Mouse (Mus musculus): ENCODE results near the gene Adamts2. TPM values are rescaled to one million over a fixed set of nuclear protein-coding genes. Genes with fewer than 3 reads are reported as not detected.

The Adamts2 gene
- total and polyA plus RNA-seq, 2 experiments: 1.4 to 2.3 TPM

GRCm38 (mm10) chr11:50744971-50745370 lies 143.1 kb downstream of the Adamts2 start:
- DNase-seq (ENCODE audit: extremely low read depth, low read depth, low spot score): no peak
- WGBS: 72% methylated on average over 6 of the region's 6 CpGs
- no peak overlapping the region for H3K27ac ChIP-seq (replicated peaks; ENCODE audit: insufficient read depth, low read depth, low read length)
- no peak overlapping the region for H3K9ac ChIP-seq (ENCODE audit: low read depth, low read length)
- H3K4me3 ChIP-seq (ENCODE audit: insufficient read depth, low read depth, low read length): no peak overlapping the region
- H3K27me3 ChIP-seq (ENCODE audit: control insufficient read depth, insufficient read depth, low read length): no peaks in the 10 kb centered on the region
- no peaks in the 10 kb centered on the region for H3K36me3 ChIP-seq (ENCODE audit: control insufficient read depth, insufficient read depth, low read length)
- no peaks in the 10 kb centered on the region for H3K79me2 ChIP-seq (ENCODE audit: control insufficient read depth, insufficient read depth, low read length)
- TF ChIP-seq POLR2A (IDR thresholded peaks at IDR 0.05; ENCODE audit: extremely low read depth, insufficient read depth, low read length): no peak
- TF ChIP-seq CTCF (IDR thresholded peaks at IDR 0.05; ENCODE audit: low read depth, low read length): no peak
- no peaks in the 10 kb centered on the region for H3K4me1 ChIP-seq (ENCODE audit: control insufficient read depth, insufficient read depth, low read length)

- no peak for TF ChIP-seq POLR2A (IDR thresholded peaks at IDR 0.05; ENCODE audit: extremely low read depth, insufficient read depth, low read length)
- TF ChIP-seq CTCF (IDR thresholded peaks at IDR 0.05; ENCODE audit: low read depth, low read length): no peak
- H3K27ac ChIP-seq (replicated peaks; ENCODE audit: insufficient read depth, low read depth, low read length): no peak overlapping the region
- H3K4me3 ChIP-seq (ENCODE audit: insufficient read depth, low read depth, low read length): no peak overlapping the region
- DNase-seq (ENCODE audit: extremely low read depth, low read depth, low spot score): no peak
- H3K9ac ChIP-seq (ENCODE audit: low read depth, low read length): no peak overlapping the region
- no peaks in the 10 kb centered on the region for H3K36me3 ChIP-seq (ENCODE audit: control insufficient read depth, insufficient read depth, low read length)
- H3K79me2 ChIP-seq (ENCODE audit: control insufficient read depth, insufficient read depth, low read length): no peaks in the 10 kb centered on the region
- H3K27me3 ChIP-seq (ENCODE audit: control insufficient read depth, insufficient read depth, low read length): no peaks in the 10 kb centered on the region
- 50% methylated on average over 2 of the region's 2 CpGs for WGBS
- H3K4me1 ChIP-seq (ENCODE audit: control insufficient read depth, insufficient read depth, low read length): no peaks in the 10 kb centered on the region
These were observed 144.6 kb downstream of the Adamts2 start for GRCm38 (mm10) chr11:50746508-50746907.

- Histone ChIP-seq H3K27ac (replicated peaks; ENCODE audit: insufficient read depth, low read depth, low read length) (no peak overlapping the region), H3K4me3 (ENCODE audit: insufficient read depth, low read depth, low read length) (no peak overlapping the region), H3K9ac (ENCODE audit: low read depth, low read length) (no peak overlapping the region), H3K4me1 (ENCODE audit: control insufficient read depth, insufficient read depth, low read length) (no peaks in the 10 kb centered on the region), H3K36me3 (ENCODE audit: control insufficient read depth, insufficient read depth, low read length) (no peaks in the 10 kb centered on the region), H3K79me2 (ENCODE audit: control insufficient read depth, insufficient read depth, low read length) (no peaks in the 10 kb centered on the region), H3K27me3 (ENCODE audit: control insufficient read depth, insufficient read depth, low read length) (no peaks in the 10 kb centered on the region)
- 55% methylated on average over 7 of the region's 7 CpGs for WGBS
- DNase-seq (ENCODE audit: extremely low read depth, low read depth, low spot score): no peak
- TF ChIP-seq CTCF (IDR thresholded peaks at IDR 0.05; ENCODE audit: low read depth, low read length) (no peak), POLR2A (IDR thresholded peaks at IDR 0.05; ENCODE audit: extremely low read depth, insufficient read depth, low read length) (no peak)
These were observed 149.2 kb downstream of the Adamts2 start for GRCm38 (mm10) chr11:50750983-50751585.

GRCm38 (mm10) chr11:50757741-50758140 lies 155.9 kb downstream of the Adamts2 start:
- 49% methylated on average over 4 of the region's 4 CpGs for WGBS
- no peak overlapping the region for H3K9ac ChIP-seq (ENCODE audit: low read depth, low read length)
- no peaks in the 10 kb centered on the region for H3K4me1 ChIP-seq (ENCODE audit: control insufficient read depth, insufficient read depth, low read length)
- H3K4me3 ChIP-seq (ENCODE audit: insufficient read depth, low read depth, low read length): no peak overlapping the region
- no peak for DNase-seq (ENCODE audit: extremely low read depth, low read depth, low spot score)
- TF ChIP-seq POLR2A (IDR thresholded peaks at IDR 0.05; ENCODE audit: extremely low read depth, insufficient read depth, low read length): no peak
- TF ChIP-seq CTCF (IDR thresholded peaks at IDR 0.05; ENCODE audit: low read depth, low read length): peak; percentile 30; the same call in 1 of the 2 replicates
- no peaks in the 10 kb centered on the region for H3K36me3 ChIP-seq (ENCODE audit: control insufficient read depth, insufficient read depth, low read length)
- H3K27me3 ChIP-seq (ENCODE audit: control insufficient read depth, insufficient read depth, low read length): no peaks in the 10 kb centered on the region
- H3K79me2 ChIP-seq (ENCODE audit: control insufficient read depth, insufficient read depth, low read length): no peaks in the 10 kb centered on the region
- H3K27ac ChIP-seq (replicated peaks; ENCODE audit: insufficient read depth, low read depth, low read length): no peak overlapping the region

GRCm38 (mm10) chr11:50766461-50766860 lies 164.6 kb downstream of the Adamts2 start:
- Histone ChIP-seq H3K27me3 (ENCODE audit: control insufficient read depth, insufficient read depth, low read length) (no peaks in the 10 kb centered on the region), H3K9ac (ENCODE audit: low read depth, low read length) (no peak overlapping the region), H3K27ac (replicated peaks; ENCODE audit: insufficient read depth, low read depth, low read length) (no peak overlapping the region), H3K79me2 (ENCODE audit: control insufficient read depth, insufficient read depth, low read length) (no peaks in the 10 kb centered on the region), H3K4me1 (ENCODE audit: control insufficient read depth, insufficient read depth, low read length) (no peaks in the 10 kb centered on the region; the same call in 1 of the 2 replicates), H3K4me3 (ENCODE audit: insufficient read depth, low read depth, low read length) (no peak overlapping the region), H3K36me3 (ENCODE audit: control insufficient read depth, insufficient read depth, low read length) (no peaks in the 10 kb centered on the region)
- no peak for DNase-seq (ENCODE audit: extremely low read depth, low read depth, low spot score)
- 87% methylated on average over 7 of the region's 7 CpGs for WGBS
- TF ChIP-seq POLR2A (IDR thresholded peaks at IDR 0.05; ENCODE audit: extremely low read depth, insufficient read depth, low read length) (no peak), CTCF (IDR thresholded peaks at IDR 0.05; ENCODE audit: low read depth, low read length) (no peak)

GRCm38 (mm10) chr11:50767039-50767438 lies 165.2 kb downstream of the Adamts2 start:
- DNase-seq (ENCODE audit: extremely low read depth, low read depth, low spot score): peak; percentile 39
- WGBS: 24% methylated on average over 4 of the region's 4 CpGs
- no peak overlapping the region for H3K27ac ChIP-seq (replicated peaks; ENCODE audit: insufficient read depth, low read depth, low read length)

More at GRCm38 (mm10) chr11:50767039-50767438, 165.2 kb downstream of the Adamts2 start:
- TF ChIP-seq POLR2A (IDR thresholded peaks at IDR 0.05; ENCODE audit: extremely low read depth, insufficient read depth, low read length) (no peak), CTCF (IDR thresholded peaks at IDR 0.05; ENCODE audit: low read depth, low read length) (peak; percentile 68)
- H3K4me3 ChIP-seq (ENCODE audit: insufficient read depth, low read depth, low read length): no peak overlapping the region
- no peaks in the 10 kb centered on the region for H3K27me3 ChIP-seq (ENCODE audit: control insufficient read depth, insufficient read depth, low read length)
- no peaks in the 10 kb centered on the region for H3K79me2 ChIP-seq (ENCODE audit: control insufficient read depth, insufficient read depth, low read length)
- no peaks in the 10 kb centered on the region for H3K36me3 ChIP-seq (ENCODE audit: control insufficient read depth, insufficient read depth, low read length)
- H3K4me1 ChIP-seq (ENCODE audit: control insufficient read depth, insufficient read depth, low read length): no peaks in the 10 kb centered on the region; the same call in 1 of the 2 replicates
- H3K9ac ChIP-seq (ENCODE audit: low read depth, low read length): no peak overlapping the region
